Mouse (Mus musculus): ENCODE measurements at regions not wholly inside any gene's neighbourhood (a gene's known extent, or its start where the extent isn't known, plus 50 kb on each side); places are given as distances from the start of the nearest gene placed in this dataset.

- no peak for TF ChIP-seq FLI1 (IDR thresholded peaks at IDR 0.05; ENCODE audit: low read length)
- TF ChIP-seq GATA1 (IDR thresholded peaks at IDR 0.05; ENCODE audit: borderline replicate concordance, low read length), result no peak
These were observed 117.7 kb upstream of the App start for GRCm38 (mm10) chr16:85290986-85291952.

All from megakaryocyte, embryonic 14.5 days (primary cell).